Mouse (Mus musculus) splenic B cell, adult 2 months (primary cell): ENCODE data around the gene Camk2d.

Source experiments
- DNase-seq: peaks from one replicate; pipeline ENCODE4 v3.0.0-alpha.2; 2011; ENCODE audit warnings: low read depth, low spot score
- H3K27me3 ChIP-seq: 2 replicates; pipeline ENCODE4 v1.6.1; 2012; ENCODE audit warnings: mild to moderate bottlenecking, low read length, moderate library complexity, mixed read lengths; ENCODE audit not compliant: control insufficient read depth, poor library complexity, insufficient read depth, severe bottlenecking
- H3K36me3 ChIP-seq: 2 replicates; pipeline ENCODE4 v1.6.1; 2012; ENCODE audit warnings: mild to moderate bottlenecking, low read length, moderate library complexity, mixed read lengths; ENCODE audit not compliant: control insufficient read depth, poor library complexity, insufficient read depth, severe bottlenecking

The Camk2d gene

DNA sequence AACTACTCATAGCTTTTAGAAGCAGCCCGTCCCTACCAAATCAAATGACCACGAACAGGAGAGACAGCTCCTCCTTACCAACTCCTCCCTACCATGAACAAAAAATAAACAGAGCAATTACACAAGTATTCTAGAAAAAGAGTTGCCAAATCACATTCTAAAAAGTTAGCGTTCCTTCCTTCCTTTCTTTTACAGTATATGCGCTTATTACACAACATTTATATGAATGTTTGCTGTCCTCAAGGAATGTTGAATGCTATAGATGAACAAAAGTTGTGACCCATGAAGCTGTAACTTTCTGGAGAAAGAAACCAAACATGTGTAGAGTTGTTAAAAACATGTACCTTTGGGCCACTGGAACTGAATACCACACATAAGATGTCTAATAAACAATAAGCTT, 31.9 kb downstream of the Camk2d start:
- Histone ChIP-seq H3K36me3 (no peaks in the 10 kb centered on the region), H3K27me3 (no peaks in the 10 kb centered on the region)
- no peak for DNase-seq

DNA sequence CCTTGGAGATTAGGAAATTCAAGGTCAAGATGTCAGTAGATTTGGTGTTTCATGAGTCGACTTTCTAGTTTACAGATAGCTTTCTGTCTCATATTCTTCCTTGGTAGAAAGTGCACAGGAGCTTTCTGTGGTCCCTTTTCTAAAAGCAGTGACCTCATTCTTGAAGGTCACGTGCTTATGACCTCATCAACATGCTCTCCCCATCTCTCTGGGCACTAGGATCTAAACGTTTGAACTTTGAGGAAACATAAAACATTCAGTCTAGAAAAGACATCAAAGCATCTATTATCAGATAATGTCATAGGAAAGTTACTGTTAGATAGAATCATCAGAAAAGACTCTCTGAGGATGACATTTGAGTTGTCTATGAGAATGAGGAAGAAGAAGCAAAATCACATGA, 32.3 kb downstream of the Camk2d start:
- DNase-seq = peak; percentile 29
- no peaks in the 10 kb centered on the region for H3K27me3 ChIP-seq
- H3K36me3 ChIP-seq = no peaks in the 10 kb centered on the region

DNA sequence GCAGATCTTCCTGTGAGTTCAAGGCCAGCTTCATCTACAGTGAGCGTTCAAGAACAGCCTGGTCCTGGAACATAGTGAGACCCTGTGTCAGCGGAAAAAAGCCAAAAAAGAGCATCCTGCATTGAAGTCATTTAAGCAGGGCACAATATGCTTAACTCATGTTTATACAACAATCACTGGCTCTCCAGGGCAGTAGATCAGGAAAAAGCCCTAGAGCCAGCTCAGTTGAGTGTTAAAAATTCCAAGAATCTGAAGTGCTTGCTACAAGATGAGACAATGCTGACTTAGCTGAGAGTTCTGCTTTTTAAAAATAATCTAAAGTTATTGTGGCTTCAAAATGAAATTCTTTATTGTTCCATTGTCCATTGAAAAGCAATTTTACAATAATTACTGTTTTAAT, 32.9 kb downstream of the Camk2d start:
- no peaks in the 10 kb centered on the region for H3K27me3 ChIP-seq
- no peak for DNase-seq
- H3K36me3 ChIP-seq = no peaks in the 10 kb centered on the region

DNA sequence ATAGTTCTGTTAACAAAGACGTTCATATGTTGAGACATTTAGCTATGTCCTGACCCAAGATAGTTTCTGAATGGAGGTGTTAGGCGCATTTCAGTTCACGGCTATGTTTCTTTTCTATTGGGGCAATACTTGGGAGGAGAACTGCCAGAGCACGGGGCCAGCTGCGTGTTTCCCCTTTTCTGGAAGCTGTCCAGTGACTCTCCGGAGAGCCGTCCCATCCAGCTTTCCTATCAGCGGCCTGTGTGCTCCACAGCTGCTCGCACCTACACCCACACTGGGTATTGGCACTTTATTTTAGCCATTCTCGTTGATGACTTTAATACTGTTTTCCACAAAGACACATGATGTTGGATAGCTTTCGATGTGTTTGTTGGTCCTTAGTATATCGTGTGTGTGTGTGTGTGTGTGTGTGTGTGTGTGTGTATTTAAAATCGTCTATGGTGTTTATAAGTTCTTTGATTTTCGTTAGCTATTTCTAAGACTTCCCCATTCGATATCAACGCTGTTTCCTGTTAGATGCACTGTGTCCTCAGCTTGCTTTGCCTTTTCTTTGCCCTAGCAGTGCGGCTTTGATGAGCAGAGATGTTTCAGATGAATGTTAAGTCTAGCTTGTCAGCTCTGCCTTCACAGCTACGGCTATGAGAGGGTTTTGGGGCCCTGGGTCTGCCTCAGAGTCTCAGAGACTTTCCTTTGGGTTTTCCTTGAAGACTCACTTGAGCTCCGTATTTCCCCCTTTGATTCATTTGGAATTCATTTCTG, 34.2 kb downstream of the Camk2d start:
- peak; percentile 37 for DNase-seq
- no peaks in the 10 kb centered on the region for H3K27me3 ChIP-seq
- H3K36me3 ChIP-seq = no peaks in the 10 kb centered on the region

DNA sequence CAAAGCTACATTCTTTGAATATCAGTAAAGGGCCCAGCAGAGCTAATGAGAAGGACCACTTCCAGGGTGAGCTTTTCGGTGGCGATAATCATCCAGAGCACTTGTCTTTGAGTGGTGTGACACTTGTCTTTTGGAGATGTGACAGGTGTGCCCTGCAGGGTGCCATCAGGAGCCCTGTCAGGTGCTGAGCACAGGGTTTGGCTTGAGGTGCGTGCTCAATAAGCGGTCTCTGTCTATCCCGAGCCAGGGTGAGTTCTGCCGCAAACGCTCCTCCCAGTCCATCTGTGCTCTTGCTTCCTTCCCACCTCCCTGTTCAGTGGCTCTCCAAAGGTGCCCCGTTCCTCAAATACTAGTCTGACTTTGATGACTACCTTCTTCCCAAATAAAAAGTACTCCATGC, 35.5 kb downstream of the Camk2d start:
- H3K36me3 ChIP-seq = no peaks in the 10 kb centered on the region
- DNase-seq = no peak
- no peaks in the 10 kb centered on the region for H3K27me3 ChIP-seq

DNA sequence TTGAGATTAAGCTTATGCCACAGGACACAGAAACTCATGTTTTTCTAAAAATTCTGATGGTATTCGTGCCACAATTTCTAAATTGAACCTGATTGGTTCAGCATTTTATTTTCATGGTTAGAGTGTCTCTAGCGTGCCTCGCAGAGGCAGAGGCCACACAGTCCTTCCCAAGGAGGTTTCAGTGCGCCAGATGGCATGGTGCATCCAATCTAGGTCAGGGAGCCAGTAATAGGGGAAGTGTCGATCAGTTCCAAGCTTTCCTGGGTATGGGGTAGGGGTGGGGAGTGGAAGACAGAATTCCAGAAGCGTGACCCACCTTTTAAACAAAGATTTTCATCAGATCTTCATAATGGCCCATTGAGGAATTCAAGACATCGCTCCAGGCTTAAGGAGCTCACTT, 36.5 kb downstream of the Camk2d start:
- DNase-seq = no peak
- Histone ChIP-seq H3K36me3 (no peaks in the 10 kb centered on the region), H3K27me3 (no peaks in the 10 kb centered on the region)

DNA sequence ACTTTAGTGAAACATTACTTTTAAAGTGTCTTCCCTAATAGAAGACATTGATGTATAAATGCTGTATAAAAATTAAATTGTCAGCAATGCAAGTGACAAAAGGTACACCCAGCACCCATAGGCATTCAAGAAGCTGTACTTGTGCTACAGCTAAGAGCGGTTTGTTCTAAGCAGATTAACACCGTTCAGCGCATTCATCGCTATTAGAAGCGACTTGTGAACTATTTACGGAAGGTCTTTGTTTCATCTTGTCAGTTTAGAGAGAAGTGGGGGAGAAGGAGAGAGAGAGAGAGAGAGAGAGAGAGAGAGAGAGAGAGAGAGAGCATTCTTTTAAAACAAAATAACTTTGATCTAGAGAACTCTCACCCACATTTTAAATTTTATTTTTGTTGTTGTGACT, 38.1 kb downstream of the Camk2d start:
- DNase-seq = no peak
- no peaks in the 10 kb centered on the region for H3K27me3 ChIP-seq
- H3K36me3 ChIP-seq = no peaks in the 10 kb centered on the region

DNA sequence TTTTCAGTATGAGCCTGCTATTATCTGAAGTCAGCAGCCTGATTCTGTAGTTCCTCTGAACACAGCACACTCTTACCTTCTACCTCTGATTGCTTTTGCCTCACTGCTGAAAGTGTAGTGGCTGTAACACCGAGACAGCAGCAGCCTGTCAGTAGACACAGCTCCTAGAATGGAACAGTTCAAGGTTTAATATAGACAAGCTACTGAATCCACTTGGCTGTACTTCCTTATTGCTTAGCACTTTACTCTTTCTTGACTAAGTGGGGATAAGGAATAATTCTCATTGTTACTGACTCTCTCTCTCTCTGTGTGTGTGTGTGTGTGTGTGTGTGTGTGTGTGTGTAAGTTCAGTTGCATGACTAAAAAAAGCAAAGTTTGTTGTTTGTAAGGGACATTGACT, 42.2 kb downstream of the Camk2d start:
- Histone ChIP-seq H3K36me3 (no peaks in the 10 kb centered on the region), H3K27me3 (no peaks in the 10 kb centered on the region)
- DNase-seq = no peak

DNA sequence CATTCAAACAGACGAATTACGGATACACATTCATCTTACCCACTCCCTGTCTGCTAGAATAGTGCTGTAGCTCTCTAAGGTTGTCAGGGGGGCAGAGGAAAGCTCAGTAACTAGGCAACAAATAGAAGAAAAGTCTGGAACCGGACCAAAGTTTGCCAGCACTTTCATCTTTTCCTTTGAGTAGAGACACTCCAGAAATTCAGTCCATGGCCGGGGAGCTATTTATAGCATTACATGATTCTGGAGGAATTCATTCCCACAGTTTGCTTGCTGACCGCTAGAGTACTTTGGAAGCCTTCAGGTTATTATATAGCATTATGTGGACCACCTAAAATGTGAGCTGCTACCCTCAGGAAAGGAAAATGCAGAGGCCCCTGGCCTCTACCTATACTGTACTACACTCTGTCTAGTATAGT, 43.0 kb downstream of the Camk2d start:
- no peak for DNase-seq
- Histone ChIP-seq H3K27me3 (no peaks in the 10 kb centered on the region), H3K36me3 (no peaks in the 10 kb centered on the region)

DNA sequence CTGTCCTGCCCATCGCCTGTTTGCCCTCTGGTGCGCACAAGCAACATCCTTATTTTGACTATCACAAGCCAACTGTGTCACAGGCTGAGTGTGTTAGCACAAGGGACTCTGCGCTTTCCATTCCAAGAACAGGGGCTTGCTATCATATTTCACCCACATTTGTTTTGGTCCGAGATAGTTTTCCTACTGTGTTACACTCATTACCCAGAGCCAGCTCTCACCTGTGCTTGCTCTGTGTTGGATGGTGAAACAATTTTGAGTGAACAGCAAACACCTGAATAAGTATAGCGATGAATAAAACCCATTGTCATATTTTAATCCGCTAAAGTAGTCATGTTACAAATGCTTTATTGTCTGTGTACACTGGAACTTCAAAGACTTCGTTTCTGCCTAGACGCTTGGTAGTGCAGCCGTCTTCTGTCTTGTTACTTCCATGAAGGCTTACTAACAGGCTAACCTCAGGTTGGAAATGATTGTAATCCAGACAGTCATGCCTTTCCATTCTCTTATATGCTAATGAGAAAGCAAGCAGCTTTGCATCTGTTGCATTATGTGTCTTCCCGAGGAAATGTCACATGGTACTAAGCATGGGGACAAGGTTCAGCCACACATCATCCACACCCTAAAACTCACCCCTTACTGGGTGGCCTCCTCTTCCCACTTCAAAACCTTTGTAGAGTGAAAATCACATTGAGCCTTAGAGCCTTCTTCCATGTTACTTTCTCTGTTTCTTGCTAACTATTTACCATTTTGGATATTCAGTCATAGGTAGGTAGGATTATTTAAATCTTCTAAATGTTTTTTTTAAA, 44.5 kb downstream of the Camk2d start:
- Histone ChIP-seq H3K27me3 (no peaks in the 10 kb centered on the region), H3K36me3 (no peaks in the 10 kb centered on the region)
- DNase-seq = no peak

DNA sequence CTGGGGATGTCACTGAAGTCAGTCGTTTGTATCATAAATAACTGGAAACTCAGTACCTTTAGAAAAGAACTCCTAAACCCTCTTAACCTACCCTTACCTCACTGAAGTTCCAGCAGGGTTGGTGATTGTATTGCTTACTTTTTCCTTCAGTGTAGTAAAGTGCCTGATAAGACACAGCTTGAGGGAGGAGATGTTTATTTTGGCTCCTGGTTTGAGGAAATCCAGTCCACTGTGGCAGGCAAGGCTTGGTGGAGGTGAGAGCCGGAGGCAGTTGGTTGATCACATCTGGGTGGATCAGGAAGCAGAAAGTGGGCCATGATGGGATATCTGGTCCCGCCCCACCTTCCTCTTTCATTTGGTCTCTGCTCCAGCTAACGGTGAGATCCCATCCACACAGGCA, 45.3 kb downstream of the Camk2d start:
- no peak for DNase-seq
- Histone ChIP-seq H3K36me3 (no peaks in the 10 kb centered on the region), H3K27me3 (no peaks in the 10 kb centered on the region)

DNA sequence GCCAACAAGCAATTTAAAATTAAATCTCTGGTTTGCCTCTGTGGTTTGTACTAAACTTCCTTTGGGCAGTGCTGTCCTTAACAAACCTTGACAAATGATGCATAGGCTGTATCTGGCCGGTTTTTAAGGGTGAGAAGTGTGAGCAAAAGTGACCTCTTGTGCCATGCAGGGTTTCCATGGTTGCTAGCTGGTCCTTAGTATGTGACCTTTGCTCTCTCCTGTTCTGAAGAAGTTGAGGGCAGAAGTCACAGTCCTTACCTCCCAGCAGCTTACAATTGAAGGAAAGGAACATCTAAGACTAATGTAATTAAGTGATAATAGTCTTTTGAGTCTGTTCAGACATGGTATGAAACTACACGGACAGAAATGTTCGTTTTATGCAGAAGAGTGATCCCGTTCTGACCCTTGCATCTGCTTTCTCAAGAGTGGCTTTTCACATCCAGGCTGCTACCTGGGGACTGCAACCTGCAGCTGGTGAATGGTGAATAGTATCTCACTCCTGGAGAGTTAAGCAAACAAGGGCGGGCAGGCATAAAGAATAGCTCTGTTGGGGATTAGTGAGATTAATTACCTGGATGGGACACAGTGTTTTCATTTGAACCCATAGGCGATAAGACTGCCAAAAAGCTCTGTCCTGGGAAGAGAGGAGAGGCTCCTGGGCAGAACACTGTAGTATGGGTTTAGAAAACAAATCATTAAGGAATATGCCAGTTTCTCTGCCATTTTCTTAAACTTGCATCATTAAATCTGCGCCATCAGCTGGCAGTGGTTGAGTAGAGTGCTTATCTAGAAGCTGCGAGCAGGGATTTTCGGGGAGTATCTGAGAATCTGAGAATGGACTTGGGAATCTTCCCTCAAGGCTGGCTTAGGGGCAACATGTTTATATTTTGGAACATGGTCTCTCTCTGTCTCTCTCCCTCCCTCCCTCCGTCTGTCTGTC, 47.2 kb downstream of the Camk2d start:
- Histone ChIP-seq H3K36me3 (no peaks in the 10 kb centered on the region), H3K27me3 (no peaks in the 10 kb centered on the region)
- no peak for DNase-seq

DNA sequence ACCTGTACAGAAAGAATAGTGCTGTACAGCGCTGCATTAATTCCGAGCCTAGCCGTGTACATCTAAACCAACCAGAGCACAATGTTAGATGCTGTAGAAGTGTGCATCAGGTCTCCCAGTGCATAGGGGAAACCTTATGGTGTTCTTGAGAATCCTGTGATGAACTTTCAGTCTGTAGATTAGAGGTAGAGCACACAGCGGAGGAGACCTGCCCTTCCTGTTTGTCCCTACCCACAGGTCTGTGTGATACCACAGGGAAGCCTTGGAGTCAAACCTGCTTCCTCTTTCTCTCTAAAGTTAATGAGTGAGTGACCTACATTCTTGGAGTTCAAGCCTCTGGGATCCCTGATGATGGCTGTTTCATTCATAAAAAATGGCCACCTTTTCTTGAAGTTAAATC, 54.2 kb downstream of the Camk2d start:
- DNase-seq = peak; percentile 29
- H3K36me3 ChIP-seq = no peaks in the 10 kb centered on the region
- H3K27me3 ChIP-seq = no peaks in the 10 kb centered on the region

DNA sequence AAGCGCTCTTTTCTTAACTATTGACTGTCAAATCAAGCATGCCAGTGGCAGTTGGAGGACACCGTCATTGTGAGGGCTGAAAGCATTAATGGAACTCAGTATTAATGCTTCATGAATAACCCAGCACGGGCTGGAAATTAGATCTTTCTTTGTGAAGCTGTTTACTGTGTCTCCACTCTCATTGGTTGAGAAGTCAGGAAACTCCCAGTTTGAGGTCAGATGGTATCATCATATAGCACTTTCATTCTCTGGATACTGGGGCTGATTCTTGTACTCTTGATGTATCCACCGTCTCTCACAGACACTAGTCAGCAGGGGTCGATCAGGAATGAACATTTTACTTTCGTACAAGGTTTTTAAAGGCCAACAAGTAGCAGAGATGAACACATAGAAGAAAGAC, 54.6 kb downstream of the Camk2d start:
- Histone ChIP-seq H3K27me3 (no peaks in the 10 kb centered on the region), H3K36me3 (no peaks in the 10 kb centered on the region)
- DNase-seq = no peak

DNA sequence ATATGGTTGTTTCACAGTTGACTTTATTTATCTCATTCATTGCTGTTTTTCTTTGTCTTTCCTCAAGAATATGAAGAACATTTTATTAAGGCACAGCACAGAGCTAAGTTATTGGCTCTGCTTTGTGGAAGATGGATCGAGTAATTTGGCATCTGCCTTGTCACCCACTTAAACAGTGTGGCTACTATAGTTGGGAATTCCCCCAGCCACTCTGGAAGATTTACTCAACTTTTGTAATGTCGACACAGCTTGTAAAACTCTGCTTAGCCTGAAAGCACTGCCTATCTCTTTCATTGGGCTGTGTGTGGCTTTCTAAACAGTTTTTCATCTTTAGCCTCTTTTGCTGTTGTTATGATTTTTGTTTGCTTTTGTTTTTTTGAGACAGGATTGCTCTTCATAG, 56.3 kb downstream of the Camk2d start:
- no peaks in the 10 kb centered on the region for H3K36me3 ChIP-seq
- DNase-seq = no peak
- H3K27me3 ChIP-seq = no peaks in the 10 kb centered on the region
